22 mouse cellular contexts compared by ENCODE assay signal in the genomic region with DNA sequence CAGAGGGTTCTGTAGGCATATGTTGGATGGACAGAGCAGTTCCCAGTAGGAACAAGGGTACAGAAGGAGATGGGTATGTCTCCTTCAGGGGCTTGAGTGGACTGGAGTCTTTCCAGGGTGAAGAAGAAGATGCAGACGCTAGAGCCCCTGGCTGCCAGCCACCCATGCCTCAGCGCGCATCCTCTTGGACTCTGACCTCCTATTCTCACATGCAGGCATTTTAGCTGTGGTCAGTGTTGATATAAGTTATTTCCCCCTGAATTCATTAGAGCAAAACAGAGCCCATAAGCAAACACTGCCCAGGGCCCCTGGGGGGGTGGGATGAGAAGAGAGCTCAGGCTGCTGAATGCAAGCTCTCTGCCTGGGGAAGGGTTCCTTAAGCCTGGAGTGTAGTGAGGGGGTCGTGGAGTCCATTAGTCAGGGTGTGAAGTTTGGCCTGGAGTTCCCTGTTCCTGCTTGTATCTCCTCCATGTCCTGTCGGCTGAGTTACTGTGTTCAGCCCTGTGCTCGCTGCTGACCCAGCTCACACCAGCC. TPM values are rescaled to one million over a fixed set of nuclear protein-coding genes. Genes with fewer than 3 reads are reported as not detected.
DNase-seq lines count a peak whose midpoint lies in the region; ATAC-seq and TF ChIP-seq lines count a peak whose summit lies in the region.
"Had no signal": no experiment of that assay in that cellular context is flagged by ENCODE, and none has a peak within 500 bp of the region (broad histone marks: within the 10 kb centered on the region; RNA-seq: fewer than 3 reads in every experiment).

No protein-coding gene starts in this region.

- no peaks in the 10 kb centered on the region for H3K36me3 ChIP-seq in liver, adult 2 months (ENCODE audit: control insufficient read depth, insufficient read depth, low read length)
- no peaks in the 10 kb centered on the region for H3K36me3 ChIP-seq in liver, embryonic 12.5 days
- H3K36me3 ChIP-seq in heart, embryonic 10.5 days, result no peaks in the 10 kb centered on the region
- H3K36me3 ChIP-seq in heart, embryonic 11.5 days (ENCODE audit: control insufficient read depth, insufficient read depth, low read length), result no peaks in the 10 kb centered on the region
- H3K36me3 ChIP-seq: embryonic facial prominence, embryonic 10.5 days; hindbrain, embryonic 12.5 days had no signal

- TF ChIP-seq CTCF in liver, adult 2 months (IDR thresholded peaks at IDR 0.05; ENCODE audit: low read depth, low read length), result no peak

- H3K4me1 ChIP-seq in liver, adult 2 months (ENCODE audit: control insufficient read depth, insufficient read depth, low read length), result peaks cover 4% of the 10 kb centered on the region
- no peaks in the 10 kb centered on the region for H3K4me1 ChIP-seq in liver, embryonic 12.5 days
- H3K4me1 ChIP-seq in heart, embryonic 10.5 days, result no peaks in the 10 kb centered on the region
- H3K4me1 ChIP-seq in heart, embryonic 11.5 days (ENCODE audit: control insufficient read depth, insufficient read depth, low read length), result no peaks in the 10 kb centered on the region
- H3K4me1 ChIP-seq: embryonic facial prominence, embryonic 10.5 days; forebrain, embryonic 13.5 days; hindbrain, embryonic 12.5 days had no signal

- no peak overlapping the region for H3K4me3 ChIP-seq in liver, adult 2 months (ENCODE audit: insufficient read depth, low read depth, low read length)
- H3K4me3 ChIP-seq in liver, embryonic 12.5 days, result no peak overlapping the region
- no peak overlapping the region for H3K4me3 ChIP-seq in heart, embryonic 10.5 days
- no peak overlapping the region for H3K4me3 ChIP-seq in heart, embryonic 11.5 days (ENCODE audit: low read depth, low read length)
- H3K4me3 ChIP-seq: embryonic facial prominence, embryonic 10.5 days; forebrain, embryonic 13.5 days; hindbrain, embryonic 12.5 days had no signal

- H3K27ac ChIP-seq in liver, adult 2 months (replicated peaks; ENCODE audit: insufficient read depth, low read depth, low read length), result no peak overlapping the region
- H3K27ac ChIP-seq in liver, embryonic 12.5 days, result no peak overlapping the region
- H3K27ac ChIP-seq in heart, embryonic 10.5 days, result no peak overlapping the region
- H3K27ac ChIP-seq in heart, embryonic 11.5 days (ENCODE audit: low read depth, low read length), result no peak overlapping the region
- H3K27ac ChIP-seq: embryonic facial prominence, embryonic 10.5 days; forebrain, embryonic 13.5 days; hindbrain, embryonic 12.5 days had no signal

- H3K9me3 ChIP-seq in liver, embryonic 12.5 days (replicated peaks), result no peaks in the 10 kb centered on the region
- H3K9me3 ChIP-seq in heart, embryonic 10.5 days, result no peaks in the 10 kb centered on the region
- H3K9me3 ChIP-seq in heart, embryonic 11.5 days (replicated peaks; ENCODE audit: control insufficient read depth, low read length), result no peaks in the 10 kb centered on the region
- H3K9me3 ChIP-seq: embryonic facial prominence, embryonic 10.5 days; forebrain, embryonic 13.5 days; hindbrain, embryonic 12.5 days had no signal

- H3K4me2 ChIP-seq in liver, embryonic 12.5 days, result no peak overlapping the region
- H3K4me2 ChIP-seq in heart, embryonic 11.5 days, result no peak overlapping the region
- H3K4me2 ChIP-seq: forebrain, embryonic 13.5 days; hindbrain, embryonic 12.5 days had no signal

- no peak for ATAC-seq in liver, embryonic 12.5 days
- ATAC-seq in heart, embryonic 11.5 days (replicated peaks; ENCODE audit: insufficient number of reproducible peaks, low FRiP score, low TSS enrichment), result no peak
- ATAC-seq: forebrain, embryonic 13.5 days had no signal

- peak; percentile 3 for DNase-seq in liver, adult 2 months (ENCODE audit: extremely low read depth, low read depth, low spot score)
- peak; percentile 47 for DNase-seq in kidney, adult 9 months
- DNase-seq in kidney, postnatal 10 days, result peak; percentile 46
- DNase-seq in kidney, postnatal 4 days, result peak; percentile 6 to 26
- no peak for DNase-seq in heart, embryonic 10.5 days (ENCODE audit: low spot score)
- DNase-seq in heart, adult 8-10 months (ENCODE audit: low spot score), result no peak
- DNase-seq: adrenal gland, adult 8-10 months; adrenal gland, postnatal 36 days; cerebellum, adult 2 months; cerebellum, postnatal 10 days; gastrocnemius, postnatal 36 days; heart, adult 18-20 months; heart, postnatal 10 days; heart, postnatal 4 days had no signal

- WGBS in liver, adult 2 months, result 60% methylated on average over 6 of the region's 6 CpGs
- WGBS in liver, embryonic 12.5 days (ENCODE audit: insufficient replicate concordance), result 64% methylated on average over 6 of the region's 6 CpGs
- WGBS in heart, embryonic 10.5 days, result 76% methylated on average over 6 of the region's 6 CpGs
- WGBS in heart, embryonic 11.5 days (ENCODE audit: insufficient replicate concordance), result 72% methylated on average over 6 of the region's 6 CpGs

- no peaks in the 10 kb centered on the region for H3K27me3 ChIP-seq in liver, adult 2 months (ENCODE audit: control insufficient read depth, insufficient read depth, low read length)
- H3K27me3 ChIP-seq in liver, embryonic 12.5 days (replicated peaks), result no peaks in the 10 kb centered on the region
- H3K27me3 ChIP-seq in heart, embryonic 10.5 days (ENCODE audit: insufficient read depth, poor library complexity, severe bottlenecking), result no peaks in the 10 kb centered on the region
- no peaks in the 10 kb centered on the region for H3K27me3 ChIP-seq in heart, embryonic 11.5 days (ENCODE audit: control insufficient read depth, insufficient read depth, low read length)

- TF ChIP-seq POLR2A in liver, adult 2 months (IDR thresholded peaks at IDR 0.05; ENCODE audit: extremely low read depth, insufficient read depth, low read length), result no peak

- no peak overlapping the region for H3K9ac ChIP-seq in liver, adult 2 months (ENCODE audit: low read depth, low read length)
- no peak overlapping the region for H3K9ac ChIP-seq in liver, embryonic 12.5 days
- no peak overlapping the region for H3K9ac ChIP-seq in heart, embryonic 11.5 days (ENCODE audit: low read depth, low read length)
- H3K9ac ChIP-seq: forebrain, embryonic 13.5 days; hindbrain, embryonic 12.5 days had no signal

- H3K79me2 ChIP-seq in liver, adult 2 months (ENCODE audit: control insufficient read depth, insufficient read depth, low read length), result no peaks in the 10 kb centered on the region

RNA-seq across cellular contexts. Expression of gene Nkx2-2, which starts 54.0 kb away (rescaled TPM):
- not detected in 2 replicates for total RNA-seq in liver, adult 2 months (2014; rRNA removed)
- polyA plus RNA-seq in liver, adult 2 months (2012; rRNA removed), result not detected in 2 replicates
- not detected in 2 replicates for polyA plus RNA-seq in liver, embryonic 12.5 days (2016; fragmentation: Nextera tagmentation; extraction: Ambion mirVana)
- 0.08 TPM in 1 of 2 replicates, not detected in the other for polyA plus RNA-seq in heart, embryonic 10.5 days (2016; fragmentation: Nextera tagmentation; extraction: Ambion mirVana)
- polyA plus RNA-seq in heart, embryonic 11.5 days (2014; fragmentation: Nextera tagmentation; extraction: Ambion mirVana), result 0.27 TPM in 1 of 2 replicates, not detected in the other
- not detected for total RNA-seq in heart, adult 8-10 months (2022)
- total RNA-seq: adrenal gland, adult 8-10 months; adrenal gland, postnatal 36 days; gastrocnemius, adult 8-10 months; gastrocnemius, postnatal 36 days; heart, adult 18-20 months; heart, postnatal 10 days; heart, postnatal 4 days had no signal
- polyA plus RNA-seq: embryonic facial prominence, embryonic 14.5 days; heart, embryonic 14.5 days had no signal

Comparison
In these comparisons a context has a peak if more than half of its experiments do, and no peak if none do; other contexts are left out.
1. DNase-seq: peak in liver, adult 2 months (single experiment), kidney, adult 9 months (single experiment), kidney, postnatal 10 days (single experiment) and kidney, postnatal 4 days (2 of 2); none in heart, embryonic 10.5 days (single experiment) and heart, adult 8-10 months (single experiment).